Mouse (Mus musculus) CH12.LX (cell line): Measurements from ENCODE around the gene Pappa2. TPM values are rescaled to one million over a fixed set of nuclear protein-coding genes. Genes with fewer than 3 reads are reported as not detected.

Experiments
- DNase-seq: peaks from one replicate; pipeline ENCODE4 v3.0.0-alpha.2; 2013; ENCODE audit errors: extremely low read depth
- H3K27ac ChIP-seq: 2 replicates; pipeline ENCODE4 v1.5.1; 2012; ENCODE audit warnings: low read depth, mild to moderate bottlenecking, control low read depth, moderate library complexity; ENCODE audit not compliant: insufficient read depth
- H3K27me3 ChIP-seq: replicated peaks from 2 replicates; pipeline ENCODE3; 2012; ENCODE audit warnings: inconsistent platforms
- H3K36me3 ChIP-seq, 2 experiments: replicated peaks in 1 of 2; 2 replicates each; pipeline versions ENCODE3 to v1.6.1; 2012; ENCODE audit warnings: inconsistent platforms in 1 of 2, low read length in 1 of 2, mild to moderate bottlenecking in 1 of 2, mixed read lengths in 1 of 2, moderate library complexity in 1 of 2; ENCODE audit not compliant: control insufficient read depth in 1 of 2, insufficient read depth in 1 of 2
- H3K4me1 ChIP-seq, 2 experiments: 2 replicates each; pipeline ENCODE4 v1.6.1; 2012; ENCODE audit warnings: inconsistent platforms in 1 of 2, moderate library complexity in 1 of 2; ENCODE audit not compliant: insufficient read depth in 2 of 2, control insufficient read depth in 1 of 2
- H3K4me2 ChIP-seq: 2 replicates; pipeline ENCODE4 v1.6.1; 2012; ENCODE audit warnings: low read depth, mild to moderate bottlenecking, control low read depth; ENCODE audit not compliant: poor library complexity, insufficient read depth, severe bottlenecking
- H3K4me3 ChIP-seq, 3 experiments: fragments of 150-350 bp in 1 of 3; sonication (generic) in 1 of 3; replicated peaks in 1 of 3; 2 replicates each; pipeline versions ENCODE3 to v1.5.1; 2011 to 2012; ENCODE audit warnings: low read depth in 2 of 3, low read length in 2 of 3, mild to moderate bottlenecking in 2 of 3, moderate library complexity in 2 of 3, control low read depth in 1 of 3, improper control_type of control experiment in 1 of 3, inconsistent platforms in 1 of 3, mixed read lengths in 1 of 3; ENCODE audit not compliant: poor library complexity in 1 of 3
- H3K79me2 ChIP-seq: replicated peaks from 2 replicates; pipeline ENCODE4 v1.6.1; 2012; ENCODE audit warnings: mild to moderate bottlenecking, moderate library complexity; ENCODE audit not compliant: control insufficient read depth, poor library complexity, insufficient read depth, severe bottlenecking; ENCODE audit errors: extremely low read depth
- H3K9ac ChIP-seq: 2 replicates; pipeline ENCODE4 v1.6.1; 2012; ENCODE audit warnings: low read depth, mild to moderate bottlenecking, control low read depth, moderate library complexity; ENCODE audit not compliant: insufficient read depth
- H3K9me3 ChIP-seq: replicated peaks from 2 replicates; pipeline ENCODE3; 2012; ENCODE audit warnings: low read length, inconsistent platforms, mixed read lengths
- BHLHE40 ChIP-seq: IDR thresholded peaks from 2 replicates; pipeline ENCODE4 v1.6.1; 2011; ENCODE audit warnings: mild to moderate bottlenecking, low read depth, low read length, improper control_type of control experiment
- CHD1 ChIP-seq: IDR thresholded peaks from 2 replicates; pipeline ENCODE4 v1.6.1; 2012; ENCODE audit warnings: low read depth, low read length, improper control_type of control experiment, inconsistent platforms
- CHD2 ChIP-seq: IDR thresholded peaks from 2 replicates; pipeline ENCODE4 v1.6.1; 2011; ENCODE audit warnings: low read length, improper control_type of control experiment
- CTCF ChIP-seq, 2 experiments: IDR thresholded peaks in 1 of 2; conservative IDR thresholded peaks in 1 of 2; 2 replicates each; pipeline ENCODE4 v1.5.1; 2011 to 2012; ENCODE audit warnings: low read depth in 2 of 2, low read length in 2 of 2, improper control_type of control experiment in 1 of 2, inconsistent platforms in 1 of 2, mild to moderate bottlenecking in 1 of 2, moderate library complexity in 1 of 2
- E2F4 ChIP-seq: IDR thresholded peaks from 2 replicates; pipeline ENCODE4 v1.6.1; 2011; ENCODE audit warnings: low read depth, low read length, improper control_type of control experiment; ENCODE audit not compliant: insufficient replicate concordance
- ELF1 ChIP-seq: IDR thresholded peaks from 2 replicates; pipeline ENCODE4 v1.6.1; 2014; ENCODE audit warnings: low read depth, mild to moderate bottlenecking, inconsistent platforms, low read length, improper control_type of control experiment
- EP300 ChIP-seq: IDR thresholded peaks from 2 replicates; pipeline ENCODE4 v1.6.1; 2011; ENCODE audit warnings: low read length, improper control_type of control experiment
- IRF4 ChIP-seq: IDR thresholded peaks from 2 replicates; pipeline ENCODE4 v1.6.1; 2014; ENCODE audit warnings: low read depth, mild to moderate bottlenecking, inconsistent platforms, low read length, improper control_type of control experiment
- JUN ChIP-seq: IDR thresholded peaks from 2 replicates; pipeline ENCODE4 v1.6.1; 2011; ENCODE audit warnings: low read depth, mild to moderate bottlenecking, low read length, improper control_type of control experiment, moderate library complexity; ENCODE audit not compliant: insufficient read depth
- JUND ChIP-seq: conservative IDR thresholded peaks from 2 replicates; pipeline ENCODE4 v1.6.1; 2011; ENCODE audit warnings: low read depth, low read length, improper control_type of control experiment
- KAT2A ChIP-seq: IDR thresholded peaks from 2 replicates; pipeline ENCODE4 v1.6.1; 2012; ENCODE audit warnings: low read length, improper control_type of control experiment, inconsistent platforms; ENCODE audit not compliant: insufficient replicate concordance
- MAFK ChIP-seq: IDR thresholded peaks from 2 replicates; pipeline ENCODE4 v1.6.1; 2011; ENCODE audit warnings: low read length, improper control_type of control experiment; ENCODE audit not compliant: insufficient replicate concordance
- MAX ChIP-seq: IDR thresholded peaks from 2 replicates; pipeline ENCODE4 v1.6.1; 2011; ENCODE audit warnings: low read length, improper control_type of control experiment
- MAZ ChIP-seq: IDR thresholded peaks from 2 replicates; pipeline ENCODE4 v1.6.1; 2012; ENCODE audit warnings: low read depth, mild to moderate bottlenecking, inconsistent platforms, low read length, improper control_type of control experiment, moderate library complexity
- MEF2A ChIP-seq: IDR thresholded peaks from 2 replicates; pipeline ENCODE4 v1.6.1; 2014; ENCODE audit warnings: low read depth, mild to moderate bottlenecking, inconsistent platforms, low read length, improper control_type of control experiment, borderline replicate concordance
- MXI1 ChIP-seq: IDR thresholded peaks from 2 replicates; pipeline ENCODE4 v1.6.1; 2011; ENCODE audit warnings: mild to moderate bottlenecking, low read depth, low read length, improper control_type of control experiment
- POLR2A ChIP-seq: IDR thresholded peaks from 2 replicates; pipeline ENCODE4 v1.6.1; 2011; ENCODE audit warnings: low read depth, mild to moderate bottlenecking, improper control_type of control experiment, low read length
- RAD21 ChIP-seq: IDR thresholded peaks from 2 replicates; pipeline ENCODE4 v1.6.1; 2011; ENCODE audit warnings: low read depth, mild to moderate bottlenecking, low read length, improper control_type of control experiment, moderate library complexity
- SIN3A ChIP-seq: IDR thresholded peaks from 2 replicates; pipeline ENCODE4 v1.6.1; 2012; ENCODE audit warnings: low read length, improper control_type of control experiment, inconsistent platforms
- SMC3 ChIP-seq: IDR thresholded peaks from 2 replicates; pipeline ENCODE4 v1.6.1; 2011; ENCODE audit warnings: low read depth, low read length, improper control_type of control experiment
- TBP ChIP-seq: conservative IDR thresholded peaks from 2 replicates; pipeline ENCODE4 v1.6.1; 2011; ENCODE audit warnings: low read depth, low read length, improper control_type of control experiment
- TCF12 ChIP-seq: IDR thresholded peaks from 2 replicates; pipeline ENCODE4 v1.6.1; 2014; ENCODE audit warnings: low read depth, mild to moderate bottlenecking, inconsistent platforms, low read length, improper control_type of control experiment
- UBTF ChIP-seq: IDR thresholded peaks from 2 replicates; pipeline ENCODE4 v1.6.1; 2012; ENCODE audit warnings: low read depth, mild to moderate bottlenecking, inconsistent platforms, low read length, improper control_type of control experiment, moderate library complexity
- USF1 ChIP-seq: IDR thresholded peaks from 2 replicates; pipeline ENCODE4 v1.6.1; 2014; ENCODE audit warnings: low read depth, mild to moderate bottlenecking, inconsistent platforms, low read length, improper control_type of control experiment
- USF2 ChIP-seq: conservative IDR thresholded peaks from 2 replicates; pipeline ENCODE4 v1.6.1; 2011; ENCODE audit warnings: low read depth, low read length, improper control_type of control experiment
- ZC3H11A ChIP-seq: IDR thresholded peaks from 2 replicates; pipeline ENCODE4 v1.6.1; 2012; ENCODE audit warnings: low read depth, mild to moderate bottlenecking, inconsistent platforms, low read length, improper control_type of control experiment
- ZKSCAN1 ChIP-seq: IDR thresholded peaks from 2 replicates; pipeline ENCODE4 v1.6.1; 2012; ENCODE audit warnings: low read depth, inconsistent platforms, low read length, improper control_type of control experiment, borderline replicate concordance
- ZMIZ1 ChIP-seq: IDR thresholded peaks from 2 replicates; pipeline ENCODE4 v1.6.1; 2012; ENCODE audit warnings: low read depth, mild to moderate bottlenecking, inconsistent platforms, low read length, improper control_type of control experiment
- ZNF384 ChIP-seq: IDR thresholded peaks from 2 replicates; pipeline ENCODE4 v1.6.1; 2012; ENCODE audit warnings: low read depth, low read length, improper control_type of control experiment, inconsistent platforms
- dilution Hi-C: fragments of 300-500 bp; cut with MboI; formaldehyde crosslinking; loops from 2 replicates; pipeline ENCODE4 v1.14.3; 2020; ENCODE audit warnings: low sequenced_read_pairs; ENCODE audit not compliant: extremely low pct_unique_long_range_greater_than_20kb, extremely low pct_ligation_motif_present
- in situ Hi-C: fragments of 300-500 bp; cut with MboI; formaldehyde crosslinking; loops from 3 replicates; pipeline ENCODE4 v1.14.3; 2019; ENCODE audit warnings: low sequenced_read_pairs, low pct_ligation_motif_present, low pct_unique_long_range_greater_than_20kb, mixed read lengths
- polyA plus RNA-seq: library from polyadenylated mRNA; unstranded; fragments of >175 nt; gene quantifications from 2 replicates; pipeline ENCODE4 v1.2.1, GENCODE M21; 2012; ENCODE audit warnings: low read depth; ENCODE audit not compliant: insufficient read length
- total RNA-seq, 2 experiments: library from RNA; depleted of rRNA; stranded (reverse); fragments of 300-350 nt in 1 of 2; fragments of >200 nt in 1 of 2; gene quantifications; 2 replicates each; pipeline ENCODE4 v1.2.3; 2012 to 2014

Pappa2 gene
- total and polyA plus RNA-seq, 3 experiments = 0.17 to 1.3 (median 0.20) TPM

GRCm38 (mm10) chr1:158874552-158875077, 105.7 kb downstream of the Pappa2 start:
- no peaks in the 10 kb centered on the region for H3K79me2 ChIP-seq
- in situ Hi-C loops = loop anchor here (25.0 kb wide), 1 partner anchor 263 kb away; no protein-coding TSS in a partner anchor
- H3K4me2 ChIP-seq = no peak overlapping the region
- no peak overlapping the region for H3K4me3 ChIP-seq
- DNase-seq = no peak
- peaks cover 0 to 10% of the 10 kb centered on the region in 2 experiments; a peak in 2 of 4 replicates for H3K4me1 ChIP-seq
- no peaks in the 10 kb centered on the region for H3K36me3 ChIP-seq
- H3K27me3 ChIP-seq = no peaks in the 10 kb centered on the region
- no peak overlapping the region for H3K9ac ChIP-seq
- no peak for TF ChIP-seq IRF4
- no peak for TF ChIP-seq USF1
- TF ChIP-seq ELF1 = no peak
- TF ChIP-seq MXI1 = no peak
- TF ChIP-seq SIN3A = no peak
- no peak for TF ChIP-seq ZMIZ1
- TF ChIP-seq RAD21 = no peak
- TF ChIP-seq CHD1 = no peak
- no peak for TF ChIP-seq TCF12
- TF ChIP-seq EP300 = no peak
- TF ChIP-seq CTCF (conservative IDR thresholded peaks at IDR 0.05 in 1 of 2, IDR thresholded peaks at IDR 0.05 in 1 of 2; ENCODE audit: low read depth in 2 of 2, low read length in 2 of 2) = no peak
- no peak for TF ChIP-seq CHD2
- TF ChIP-seq ZC3H11A = no peak
- TF ChIP-seq ZNF384 = no peak
- TF ChIP-seq MAFK = no peak
- no peak for TF ChIP-seq ZKSCAN1
- no peak for TF ChIP-seq MEF2A
- no peak for TF ChIP-seq USF2
- TF ChIP-seq BHLHE40 = no peak
- TF ChIP-seq MAX = no peak
- H3K27ac ChIP-seq = no peak overlapping the region
- no peaks in the 10 kb centered on the region for H3K9me3 ChIP-seq
- dilution Hi-C loops = no loop called here

GRCm38 (mm10) chr1:158873631-158874030, 106.7 kb downstream of the Pappa2 start:
- Histone ChIP-seq H3K9ac (no peak overlapping the region), H3K4me3 (no peak overlapping the region), H3K79me2 (no peaks in the 10 kb centered on the region), H3K9me3 (no peaks in the 10 kb centered on the region), H3K36me3 (no peaks in the 10 kb centered on the region), H3K27me3 (no peaks in the 10 kb centered on the region), H3K4me2 (no peak overlapping the region), H3K4me1 (peaks cover 0 to 10% of the 10 kb centered on the region in 2 experiments; a peak in 2 of 4 replicates), H3K27ac (no peak overlapping the region)
- no peak for DNase-seq
- no peak for TF ChIP-seq MEF2A
- no peak for TF ChIP-seq ZMIZ1
- TF ChIP-seq CTCF (conservative IDR thresholded peaks at IDR 0.05 in 1 of 2, IDR thresholded peaks at IDR 0.05 in 1 of 2; ENCODE audit: low read depth in 2 of 2, low read length in 2 of 2) = no peak
- TF ChIP-seq IRF4 = no peak
- TF ChIP-seq EP300 = no peak
- TF ChIP-seq ZC3H11A = no peak
- TF ChIP-seq TCF12 = no peak
- no peak for TF ChIP-seq SIN3A
- TF ChIP-seq JUN = no peak
- TF ChIP-seq USF2 = no peak
- no peak for TF ChIP-seq SMC3
- no peak for TF ChIP-seq JUND
- no peak for TF ChIP-seq TBP
- TF ChIP-seq KAT2A = no peak
- no peak for TF ChIP-seq ZKSCAN1
- TF ChIP-seq E2F4 = no peak
- no peak for TF ChIP-seq MAZ
- no peak for TF ChIP-seq UBTF
- TF ChIP-seq ELF1 = no peak
- TF ChIP-seq POLR2A = no peak
- dilution Hi-C loops = no loop called here
- in situ Hi-C loops = loop anchor here (25.0 kb wide), 1 partner anchor 264 kb away; no protein-coding TSS in a partner anchor
